Mouse (Mus musculus): ENCODE measurements around the gene Noto. TPM values are rescaled to one million over a fixed set of nuclear protein-coding genes. Genes with fewer than 3 reads are reported as not detected.

Gene Noto
- polyA plus RNA-seq, 1 experiment from 2014 or later, result 0.94 TPM

- no peak overlapping the region for H3K27ac ChIP-seq (ENCODE audit: low read length)
- H3K9ac ChIP-seq (ENCODE audit: low read length), result no peak overlapping the region
- H3K9me3 ChIP-seq (ENCODE audit: control insufficient read depth, low read length), result no peaks in the 10 kb centered on the region
- no peak for ATAC-seq (ENCODE audit: low read depth)
- no peaks in the 10 kb centered on the region; the same call in 1 of the 2 replicates for H3K27me3 ChIP-seq (ENCODE audit: control insufficient read depth, insufficient read depth, low read depth, low read length)
- H3K4me2 ChIP-seq (ENCODE audit: low read depth, low read length), result no peak overlapping the region
- no peak overlapping the region for H3K4me3 ChIP-seq (ENCODE audit: low read length)
- 75% methylated on average over 10 of the region's 10 CpGs for WGBS
- H3K4me1 ChIP-seq (replicated peaks; ENCODE audit: control insufficient read depth, insufficient read depth, low read length), result peaks cover 6% of the 10 kb centered on the region
- no peaks in the 10 kb centered on the region for H3K36me3 ChIP-seq (ENCODE audit: control insufficient read depth, insufficient read depth, low read length)
Observed at GRCm38 (mm10) chr6:85381648-85382020, 42.1 kb upstream of the Noto start.

DNA sequence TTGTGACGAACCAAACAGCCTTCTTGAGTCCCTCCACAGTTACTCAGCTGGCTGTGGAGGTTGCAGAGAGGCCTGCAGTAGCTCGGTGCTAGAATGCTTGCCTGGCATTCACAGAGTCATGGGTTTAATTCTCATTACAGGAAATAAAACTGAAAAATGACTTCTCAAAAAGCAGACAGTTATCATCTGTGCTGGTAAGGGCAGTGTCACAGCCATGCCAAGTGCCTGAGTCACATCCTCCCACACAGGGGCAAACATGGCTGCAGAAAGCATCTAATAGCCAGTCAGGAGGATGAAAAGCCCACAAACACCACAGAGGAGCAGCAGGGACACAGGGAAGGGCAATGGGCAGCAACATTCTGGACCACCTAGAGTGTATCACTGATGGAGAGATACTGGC lies 40.9 kb upstream of the Noto start:
- 73% methylated on average over 2 of the region's 2 CpGs for WGBS
- no peaks in the 10 kb centered on the region for H3K9me3 ChIP-seq (ENCODE audit: control insufficient read depth, low read length)
- ATAC-seq (ENCODE audit: low read depth), result no peak

DNA sequence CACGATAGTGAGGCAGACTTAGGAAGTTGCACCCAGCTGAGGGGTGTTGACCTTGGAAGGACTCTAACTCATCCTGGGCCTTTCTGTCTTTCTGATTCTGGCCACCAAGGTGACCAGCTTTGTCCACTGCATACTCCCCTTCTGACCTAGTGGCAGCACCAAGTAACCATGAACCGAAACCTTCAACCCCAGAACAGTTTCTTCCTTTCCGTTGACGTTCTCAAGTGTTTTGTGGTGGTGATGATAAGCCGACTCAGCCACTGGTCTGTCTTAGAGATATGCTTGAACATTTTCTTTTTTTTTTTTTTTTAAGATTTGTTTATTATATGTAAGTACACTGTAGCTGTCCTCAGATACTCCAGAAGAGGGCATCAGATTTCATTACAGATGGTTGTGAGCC lies 35.1 kb upstream of the Noto start:
- no peak overlapping the region for H3K4me3 ChIP-seq (ENCODE audit: low read length)
- H3K27ac ChIP-seq (ENCODE audit: low read length), result no peak overlapping the region
- H3K9ac ChIP-seq (ENCODE audit: low read length), result no peak overlapping the region
- no peaks in the 10 kb centered on the region; the same call in 1 of the 2 replicates for H3K27me3 ChIP-seq (ENCODE audit: control insufficient read depth, insufficient read depth, low read depth, low read length)
- no peak for ATAC-seq (ENCODE audit: low read depth)
- no peaks in the 10 kb centered on the region for H3K4me1 ChIP-seq (replicated peaks; ENCODE audit: control insufficient read depth, insufficient read depth, low read length)
- H3K36me3 ChIP-seq (ENCODE audit: control insufficient read depth, insufficient read depth, low read length), result no peaks in the 10 kb centered on the region
- no peaks in the 10 kb centered on the region for H3K9me3 ChIP-seq (ENCODE audit: control insufficient read depth, low read length)
- H3K4me2 ChIP-seq (ENCODE audit: low read depth, low read length), result no peak overlapping the region
- 53% methylated on average over 5 of the region's 5 CpGs for WGBS

More for the DNA sequence above, 40.9 kb upstream of the Noto start:
- no peak overlapping the region for H3K4me3 ChIP-seq (ENCODE audit: low read length)
- H3K4me1 ChIP-seq (replicated peaks; ENCODE audit: control insufficient read depth, insufficient read depth, low read length), result peaks cover 6% of the 10 kb centered on the region
- H3K36me3 ChIP-seq (ENCODE audit: control insufficient read depth, insufficient read depth, low read length), result no peaks in the 10 kb centered on the region
- H3K27me3 ChIP-seq (ENCODE audit: control insufficient read depth, insufficient read depth, low read depth, low read length), result no peaks in the 10 kb centered on the region; the same call in 1 of the 2 replicates
- H3K27ac ChIP-seq (ENCODE audit: low read length), result no peak overlapping the region
- no peak overlapping the region for H3K4me2 ChIP-seq (ENCODE audit: low read depth, low read length)
- H3K9ac ChIP-seq (ENCODE audit: low read length), result no peak overlapping the region

DNA sequence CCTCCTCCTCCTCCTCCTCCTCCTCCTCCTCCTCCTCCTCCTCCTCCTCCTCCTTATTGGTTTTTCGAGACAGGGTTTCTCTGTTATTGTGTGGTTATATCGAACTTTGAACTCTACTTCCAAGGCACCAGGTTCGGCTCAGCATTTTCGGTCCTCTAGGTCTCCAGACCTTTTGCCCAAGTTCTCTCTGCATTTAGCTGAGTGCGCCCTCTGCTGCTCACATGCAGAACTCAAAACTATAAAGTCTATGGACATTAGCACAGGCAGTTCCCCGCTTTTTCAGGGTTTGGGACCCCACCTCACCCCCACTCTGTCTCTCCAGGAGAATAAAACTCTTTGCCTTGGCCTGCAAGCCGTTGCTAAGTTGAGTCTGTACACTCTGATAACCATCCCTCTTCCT lies 31.9 kb upstream of the Noto start:
- H3K36me3 ChIP-seq (ENCODE audit: control insufficient read depth, insufficient read depth, low read length), result no peaks in the 10 kb centered on the region
- H3K9me3 ChIP-seq (ENCODE audit: control insufficient read depth, low read length), result no peaks in the 10 kb centered on the region
- no peak overlapping the region for H3K4me2 ChIP-seq (ENCODE audit: low read depth, low read length)
- 17% methylated on average over 6 of the region's 7 CpGs for WGBS
- H3K27ac ChIP-seq (ENCODE audit: low read length), result no peak overlapping the region
- H3K4me1 ChIP-seq (replicated peaks; ENCODE audit: control insufficient read depth, insufficient read depth, low read length), result no peaks in the 10 kb centered on the region
- H3K9ac ChIP-seq (ENCODE audit: low read length), result no peak overlapping the region
- no peaks in the 10 kb centered on the region for H3K27me3 ChIP-seq (ENCODE audit: control insufficient read depth, insufficient read depth, low read depth, low read length)
- H3K4me3 ChIP-seq (ENCODE audit: low read length), result no peak overlapping the region
- ATAC-seq (ENCODE audit: low read depth), result no peak

DNA sequence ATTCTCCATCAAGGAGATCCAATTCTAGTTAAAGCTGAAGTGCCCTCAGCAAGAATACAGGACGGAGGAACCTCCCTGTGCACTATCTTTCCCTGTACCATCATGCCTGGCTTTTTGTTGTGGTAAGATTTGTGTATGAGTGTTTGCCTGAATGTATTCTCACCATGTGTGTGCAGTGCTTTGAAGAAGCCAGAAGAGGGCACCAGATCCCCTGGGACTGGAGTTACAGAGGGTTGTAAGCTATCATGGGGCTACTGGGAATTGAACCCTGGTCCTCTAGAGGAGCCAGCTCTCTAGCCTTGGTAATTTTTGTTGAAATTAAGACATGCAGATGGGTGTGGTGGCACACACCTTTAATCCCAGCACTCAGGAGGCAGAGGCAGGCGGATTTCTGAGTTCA lies 28.3 kb upstream of the Noto start:
- no peak overlapping the region for H3K27ac ChIP-seq (ENCODE audit: low read length)
- H3K4me1 ChIP-seq (replicated peaks; ENCODE audit: control insufficient read depth, insufficient read depth, low read length), result no peaks in the 10 kb centered on the region
- no peak overlapping the region for H3K9ac ChIP-seq (ENCODE audit: low read length)
- no peaks in the 10 kb centered on the region for H3K9me3 ChIP-seq (ENCODE audit: control insufficient read depth, low read length)
- no peak overlapping the region for H3K4me2 ChIP-seq (ENCODE audit: low read depth, low read length)
- no peak overlapping the region for H3K4me3 ChIP-seq (ENCODE audit: low read length)
- WGBS, result 83% methylated on average over 2 of the region's 2 CpGs
- no peak for ATAC-seq (ENCODE audit: low read depth)
- no peaks in the 10 kb centered on the region for H3K36me3 ChIP-seq (ENCODE audit: control insufficient read depth, insufficient read depth, low read length)
- no peaks in the 10 kb centered on the region for H3K27me3 ChIP-seq (ENCODE audit: control insufficient read depth, insufficient read depth, low read depth, low read length)

- Histone ChIP-seq H3K36me3 (ENCODE audit: control insufficient read depth, insufficient read depth, low read length) (no peaks in the 10 kb centered on the region), H3K27ac (ENCODE audit: low read length) (no peak overlapping the region), H3K9ac (ENCODE audit: low read length) (no peak overlapping the region), H3K4me3 (ENCODE audit: low read length) (no peak overlapping the region), H3K4me1 (replicated peaks; ENCODE audit: control insufficient read depth, insufficient read depth, low read length) (no peaks in the 10 kb centered on the region), H3K27me3 (ENCODE audit: control insufficient read depth, insufficient read depth, low read depth, low read length) (no peaks in the 10 kb centered on the region), H3K9me3 (ENCODE audit: control insufficient read depth, low read length) (no peaks in the 10 kb centered on the region), H3K4me2 (ENCODE audit: low read depth, low read length) (no peak overlapping the region)
- WGBS, result 17% methylated on average over 1 of the region's 1 CpGs
- ATAC-seq (ENCODE audit: low read depth), result no peak
Observed at GRCm38 (mm10) chr6:85397165-85397564, 26.5 kb upstream of the Noto start.

DNA sequence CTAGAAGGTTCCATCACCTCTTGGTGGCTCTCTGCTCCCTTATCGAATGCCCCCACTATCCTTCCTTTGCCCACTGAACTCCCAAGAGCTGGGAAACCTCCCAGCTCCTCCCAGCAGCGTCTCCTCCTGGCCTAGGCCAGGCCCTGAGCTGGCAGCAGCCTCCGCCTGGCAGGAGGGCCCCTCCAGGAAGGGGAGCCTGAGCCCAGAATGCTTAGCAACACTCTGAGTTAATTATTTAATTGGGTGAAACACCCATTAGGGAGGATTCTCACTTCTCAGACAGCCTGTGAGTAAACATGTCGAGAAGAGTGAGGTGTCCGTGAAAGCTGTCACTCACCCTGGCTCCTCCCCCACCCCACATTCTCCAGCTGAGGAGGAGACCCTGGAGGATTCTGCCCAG lies 24.0 kb upstream of the Noto start:
- WGBS, result 14% methylated on average over 5 of the region's 5 CpGs
- H3K36me3 ChIP-seq (ENCODE audit: control insufficient read depth, insufficient read depth, low read length), result no peaks in the 10 kb centered on the region
- no peak overlapping the region for H3K4me2 ChIP-seq (ENCODE audit: low read depth, low read length)
- no peak for ATAC-seq (ENCODE audit: low read depth)
- no peaks in the 10 kb centered on the region for H3K9me3 ChIP-seq (ENCODE audit: control insufficient read depth, low read length)
- H3K4me3 ChIP-seq (ENCODE audit: low read length), result no peak overlapping the region
- no peak overlapping the region for H3K9ac ChIP-seq (ENCODE audit: low read length)
- no peak overlapping the region for H3K27ac ChIP-seq (ENCODE audit: low read length)
- H3K4me1 ChIP-seq (replicated peaks; ENCODE audit: control insufficient read depth, insufficient read depth, low read length), result no peaks in the 10 kb centered on the region
- no peaks in the 10 kb centered on the region for H3K27me3 ChIP-seq (ENCODE audit: control insufficient read depth, insufficient read depth, low read depth, low read length)

DNA sequence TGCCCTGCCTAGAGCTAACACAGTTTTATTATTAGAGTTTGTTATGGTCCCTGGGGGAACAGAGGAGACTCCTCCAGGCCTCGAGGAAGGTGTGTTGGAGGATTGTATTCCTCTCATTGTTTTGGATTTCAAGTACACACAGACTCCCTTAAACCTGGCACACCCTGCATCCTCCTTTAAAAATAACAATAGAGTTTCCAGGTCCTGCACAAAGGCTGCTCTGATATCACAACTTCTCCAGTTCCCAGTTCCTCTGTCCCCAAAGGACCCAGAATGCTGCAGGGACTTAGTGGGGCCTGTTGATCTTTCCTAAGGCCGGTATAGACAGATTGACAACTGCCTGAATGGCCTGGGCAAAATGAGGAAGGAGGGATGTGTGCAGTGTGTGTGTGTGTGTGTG lies 21.1 kb upstream of the Noto start:
- no peaks in the 10 kb centered on the region for H3K36me3 ChIP-seq (ENCODE audit: control insufficient read depth, insufficient read depth, low read length)
- H3K27ac ChIP-seq (ENCODE audit: low read length), result no peak overlapping the region
- no peak for ATAC-seq (ENCODE audit: low read depth)
- H3K4me1 ChIP-seq (replicated peaks; ENCODE audit: control insufficient read depth, insufficient read depth, low read length), result no peaks in the 10 kb centered on the region
- H3K4me3 ChIP-seq (ENCODE audit: low read length), result no peak overlapping the region
- H3K27me3 ChIP-seq (ENCODE audit: control insufficient read depth, insufficient read depth, low read depth, low read length), result peaks cover 6% of the 10 kb centered on the region; the same call in 1 of the 2 replicates
- H3K9ac ChIP-seq (ENCODE audit: low read length), result no peak overlapping the region
- no peaks in the 10 kb centered on the region for H3K9me3 ChIP-seq (ENCODE audit: control insufficient read depth, low read length)
- 53% methylated on average over 2 of the region's 2 CpGs for WGBS
- no peak overlapping the region for H3K4me2 ChIP-seq (ENCODE audit: low read depth, low read length)

DNA sequence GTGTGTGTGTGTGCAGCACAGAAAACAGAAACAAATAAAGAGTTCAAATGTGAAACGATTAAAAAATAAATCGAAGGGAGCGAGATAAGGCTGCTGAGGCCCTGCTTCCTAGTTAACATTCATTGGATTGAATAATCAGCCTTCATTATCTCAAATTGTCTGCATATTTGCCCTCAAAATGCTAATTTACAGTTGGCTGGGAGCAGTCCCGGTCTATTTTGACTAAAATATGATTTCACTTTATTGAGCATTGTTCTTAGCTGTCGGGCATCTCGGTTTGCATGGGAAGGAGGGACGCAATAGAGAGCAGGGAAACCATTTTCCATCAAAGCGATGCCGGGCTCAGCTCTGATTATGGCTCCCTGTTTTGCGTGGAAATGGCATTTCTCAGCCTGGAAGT lies 20.6 kb upstream of the Noto start:
- no peak overlapping the region for H3K4me2 ChIP-seq (ENCODE audit: low read depth, low read length)
- no peaks in the 10 kb centered on the region for H3K36me3 ChIP-seq (ENCODE audit: control insufficient read depth, insufficient read depth, low read length)
- no peak overlapping the region for H3K4me3 ChIP-seq (ENCODE audit: low read length)
- peaks cover 7% of the 10 kb centered on the region; the same call in 1 of the 2 replicates for H3K27me3 ChIP-seq (ENCODE audit: control insufficient read depth, insufficient read depth, low read depth, low read length)
- no peak overlapping the region for H3K9ac ChIP-seq (ENCODE audit: low read length)
- 77% methylated on average over 10 of the region's 10 CpGs for WGBS
- no peaks in the 10 kb centered on the region for H3K4me1 ChIP-seq (replicated peaks; ENCODE audit: control insufficient read depth, insufficient read depth, low read length)
- H3K9me3 ChIP-seq (ENCODE audit: control insufficient read depth, low read length), result no peaks in the 10 kb centered on the region
- no peak for ATAC-seq (ENCODE audit: low read depth)
- H3K27ac ChIP-seq (ENCODE audit: low read length), result no peak overlapping the region

- Histone ChIP-seq H3K4me2 (ENCODE audit: low read depth, low read length) (peak overlapping the region; percentile 18; the same call in 1 of the 2 replicates), H3K4me3 (ENCODE audit: low read length) (no peak overlapping the region), H3K36me3 (ENCODE audit: control insufficient read depth, insufficient read depth, low read length) (no peaks in the 10 kb centered on the region), H3K9ac (ENCODE audit: low read length) (peak overlapping the region; percentile 36), H3K27me3 (ENCODE audit: control insufficient read depth, insufficient read depth, low read depth, low read length) (peaks cover 29% of the 10 kb centered on the region), H3K9me3 (ENCODE audit: control insufficient read depth, low read length) (no peaks in the 10 kb centered on the region), H3K4me1 (replicated peaks; ENCODE audit: control insufficient read depth, insufficient read depth, low read length) (no peaks in the 10 kb centered on the region; the same call in 1 of the 2 replicates), H3K27ac (ENCODE audit: low read length) (no peak overlapping the region)
- WGBS, result 4% methylated on average over 31 of the region's 31 CpGs
- no peak for ATAC-seq (ENCODE audit: low read depth)
Observed at GRCm38 (mm10) chr6:85409003-85409402, 14.7 kb upstream of the Noto start.
